Mouse (Mus musculus): ENCODE measurements around the gene Timp3.
"Not testable (repeated sequence)": the region's sequence is repeated elsewhere in the genome, so short reads cannot be mapped to it uniquely, and the experiment has no call there.

The Timp3 gene

DNA sequence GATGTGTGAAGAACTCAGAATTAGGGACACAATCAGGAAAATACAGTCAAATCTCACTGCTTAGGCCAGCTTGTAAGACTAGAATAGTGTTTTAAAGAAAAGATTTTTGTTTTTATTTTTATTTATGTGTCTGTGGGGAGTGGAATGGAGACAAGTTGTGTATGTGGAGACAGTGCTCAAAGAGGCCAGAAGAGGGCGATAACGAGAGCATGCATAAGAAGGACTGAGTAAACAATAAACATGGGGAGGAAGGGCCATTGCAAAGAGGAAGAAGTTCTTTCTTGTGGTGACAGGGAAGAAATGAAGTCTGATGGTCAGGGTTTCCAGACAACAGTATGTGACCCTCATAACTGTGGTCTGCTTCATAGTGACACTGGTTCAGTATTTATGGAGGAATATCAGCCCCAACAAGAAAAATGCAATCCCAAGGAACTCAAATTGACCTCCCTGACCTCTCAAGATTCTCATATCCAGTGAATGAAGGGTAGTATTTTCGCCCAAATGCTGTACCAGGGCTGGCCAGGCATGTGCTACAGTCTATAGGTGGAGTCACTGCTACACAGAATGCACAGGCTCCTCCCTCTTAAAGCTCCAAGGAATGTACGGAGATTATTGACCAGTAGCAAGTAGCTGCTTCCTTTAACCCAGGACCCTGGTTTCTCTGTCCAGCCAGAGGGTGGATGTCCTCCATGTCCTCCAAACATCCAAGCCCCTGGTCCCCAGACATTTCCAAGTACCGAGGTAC lies 56.8 kb downstream of the Timp3 start:
- DNase-seq = no peak

DNA sequence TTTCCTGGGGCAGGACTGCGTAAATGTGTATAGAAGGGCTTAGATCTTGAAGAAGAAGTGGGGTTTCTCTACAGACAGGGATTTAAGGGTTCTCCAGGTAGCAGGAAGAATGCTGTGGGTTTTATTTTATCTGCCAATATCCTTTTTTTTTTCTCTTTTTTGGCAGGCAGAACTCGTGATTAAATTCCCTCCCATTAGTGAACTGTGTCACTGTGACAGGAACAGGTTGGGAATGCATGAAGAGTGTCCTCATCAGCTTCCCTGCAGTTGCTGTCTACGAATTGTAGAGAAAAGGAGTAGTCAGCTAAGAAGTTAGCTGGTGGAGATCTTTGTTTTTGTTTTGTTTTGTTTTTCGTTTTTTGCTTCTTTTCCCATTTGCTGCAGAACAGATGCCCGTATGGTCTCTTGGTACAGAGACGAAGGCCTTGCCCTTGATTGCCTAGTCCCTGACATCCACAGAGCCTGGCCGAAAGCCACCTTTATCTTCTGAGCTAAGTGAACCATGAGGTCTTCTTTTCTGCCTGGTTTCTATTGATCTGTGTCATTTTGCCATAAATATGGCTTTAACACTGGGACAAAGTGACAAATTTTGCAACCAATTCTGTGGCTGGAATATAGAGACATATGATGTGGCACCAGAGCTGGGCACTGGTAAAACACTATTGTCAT lies 58.3 kb downstream of the Timp3 start:
- DNase-seq = no peak

DNA sequence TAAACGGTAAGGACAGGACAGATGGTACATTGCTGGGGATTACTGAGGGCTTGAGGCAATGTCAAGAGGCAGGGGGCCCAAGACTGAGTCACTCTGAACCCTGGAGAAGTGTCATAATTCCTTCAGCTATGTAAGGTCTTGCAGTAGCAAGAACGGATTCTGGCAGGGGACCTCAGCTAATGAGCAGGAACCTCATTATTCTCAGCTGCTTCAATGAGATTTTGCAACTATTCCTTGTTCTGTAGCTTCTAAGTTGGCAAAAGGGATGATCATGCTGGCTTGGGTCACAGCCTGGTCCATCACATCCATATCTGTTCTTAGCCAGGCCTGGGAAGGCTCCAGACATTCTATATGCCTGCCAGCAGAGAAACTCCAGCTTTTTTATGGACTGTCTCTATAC lies 59.0 kb downstream of the Timp3 start:
- no peak for DNase-seq

DNA sequence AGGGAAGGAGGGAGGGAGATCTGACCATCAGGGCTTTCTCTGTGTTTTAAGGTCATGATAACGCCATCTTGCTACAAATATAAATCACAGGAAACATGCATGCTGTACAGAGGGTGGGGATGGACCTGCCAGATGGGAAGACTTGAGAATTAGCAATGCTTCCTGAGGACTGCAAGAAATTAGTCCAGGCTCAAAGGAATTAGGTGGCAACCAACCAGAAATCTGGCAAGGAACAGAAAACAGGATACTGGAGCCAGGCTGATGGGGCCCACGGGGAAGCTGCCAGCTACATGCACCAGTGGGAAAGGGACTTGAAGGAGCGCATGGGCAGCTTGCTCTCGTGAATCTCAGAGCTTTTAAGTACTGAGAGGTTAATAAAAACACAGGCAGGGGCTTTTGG lies 59.5 kb downstream of the Timp3 start:
- no peak for DNase-seq

DNA sequence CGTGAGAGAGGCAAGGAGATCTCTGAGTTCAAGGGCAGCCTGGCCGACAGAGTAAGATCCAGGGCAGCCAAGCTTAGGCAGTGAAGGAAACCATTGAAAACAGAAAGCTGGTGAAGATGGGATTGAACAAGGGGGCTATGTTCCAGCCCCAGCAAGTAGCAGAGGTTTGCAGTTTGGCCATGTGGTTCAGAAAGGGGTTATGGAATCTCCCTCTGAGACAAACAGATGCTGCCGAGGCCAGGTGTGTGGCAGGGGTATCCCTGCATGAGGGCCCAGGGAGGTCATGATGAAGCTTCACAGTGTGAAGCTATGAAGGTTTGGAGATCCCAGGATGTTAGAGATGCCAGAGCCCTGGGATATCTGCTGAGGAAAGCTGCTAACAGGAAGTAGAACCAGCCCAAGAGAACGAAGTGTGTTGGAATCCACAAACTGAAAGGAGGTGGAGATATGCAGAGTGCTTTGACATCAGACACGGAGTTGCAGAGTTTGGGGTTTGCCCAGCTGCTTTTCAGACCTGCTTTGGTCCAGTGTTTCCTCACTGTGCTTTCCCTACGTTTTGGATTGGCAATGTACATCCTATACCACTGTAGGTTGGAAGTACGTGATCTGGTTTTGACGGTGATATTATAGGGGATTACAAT lies 63.6 kb downstream of the Timp3 start:
- DNase-seq = no peak

DNA sequence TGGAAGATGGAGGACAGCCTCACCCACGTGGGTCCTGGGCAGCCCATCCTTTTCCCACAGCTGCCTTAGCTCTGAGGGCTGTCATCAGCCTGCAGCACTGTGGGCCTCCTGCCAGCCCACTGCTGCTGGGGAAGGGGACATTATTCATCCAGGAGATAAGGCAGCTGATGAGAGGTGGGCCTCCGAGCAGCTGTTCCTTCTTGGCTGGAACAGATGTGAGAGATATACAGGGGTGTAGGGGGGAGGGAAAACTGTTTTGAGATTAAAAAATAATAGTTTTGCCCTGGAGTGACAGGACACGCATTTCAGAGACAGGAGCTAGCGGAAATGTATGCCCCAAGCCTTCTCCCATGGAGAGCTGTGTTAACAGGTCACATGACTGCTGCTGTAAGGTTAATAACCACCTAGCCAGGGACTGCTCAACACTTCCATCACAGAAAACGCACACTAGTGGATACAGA lies 65.5 kb downstream of the Timp3 start:
- no peak for DNase-seq

DNA sequence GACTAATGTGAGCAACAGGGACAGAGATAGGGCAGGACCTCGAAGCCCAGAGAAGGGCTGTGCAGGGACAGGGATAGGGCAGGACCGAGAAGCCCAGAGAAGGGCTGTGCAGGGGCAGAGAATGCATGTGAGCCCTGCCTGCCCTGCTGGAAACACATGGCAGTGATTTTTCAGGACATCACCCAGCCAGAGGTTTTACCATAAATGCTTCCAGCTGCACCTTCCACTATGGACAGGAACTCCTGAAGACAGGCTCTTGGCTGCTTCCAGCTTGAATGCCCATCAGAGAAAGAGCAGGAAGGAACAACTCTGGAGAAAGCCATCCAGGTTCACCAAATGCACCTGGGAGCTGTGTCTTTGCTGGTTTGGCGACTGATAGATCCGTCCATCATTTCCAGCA lies 67.2 kb downstream of the Timp3 start:
- DNase-seq = no peak

DNA sequence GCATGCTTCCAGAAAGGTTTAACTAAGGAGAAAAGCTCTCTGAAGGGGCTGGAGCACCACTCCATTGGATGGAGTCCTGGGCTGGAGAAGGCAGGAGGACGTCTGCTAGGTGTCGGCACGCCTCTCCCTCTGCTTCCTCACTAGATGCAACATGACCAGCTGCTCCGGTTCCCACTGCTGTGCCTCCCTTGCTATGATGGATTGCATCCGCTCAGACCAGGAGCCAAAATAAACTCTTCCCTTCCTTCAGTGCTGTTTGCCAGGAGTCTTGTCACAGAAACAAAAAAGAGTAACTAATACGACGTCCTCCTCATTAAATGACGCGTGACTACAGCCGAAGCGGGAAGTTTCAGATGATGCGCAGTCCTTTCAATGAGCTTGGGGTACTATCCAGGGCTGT lies 68.6 kb downstream of the Timp3 start:
- DNase-seq = no peak

DNA sequence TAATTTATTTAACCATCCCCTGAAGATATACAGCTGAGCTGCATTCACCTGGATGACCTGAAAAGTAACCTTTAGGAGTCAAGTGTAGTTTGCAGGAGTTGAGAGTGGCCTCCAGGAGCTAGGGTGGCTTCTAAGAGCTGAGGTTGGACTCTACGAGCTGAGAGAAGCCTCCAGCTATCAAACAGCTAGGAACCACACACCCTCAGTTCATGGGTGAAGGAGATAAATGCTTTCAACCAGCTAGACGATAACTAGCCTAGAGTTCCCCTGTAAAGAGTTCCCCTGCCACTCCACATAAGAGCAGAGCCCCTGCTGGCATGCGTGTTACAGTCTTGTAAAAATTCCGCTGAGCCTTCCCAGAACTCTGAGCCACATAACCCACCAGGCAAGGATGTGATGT lies 69.2 kb downstream of the Timp3 start:
- DNase-seq = no peak

DNA sequence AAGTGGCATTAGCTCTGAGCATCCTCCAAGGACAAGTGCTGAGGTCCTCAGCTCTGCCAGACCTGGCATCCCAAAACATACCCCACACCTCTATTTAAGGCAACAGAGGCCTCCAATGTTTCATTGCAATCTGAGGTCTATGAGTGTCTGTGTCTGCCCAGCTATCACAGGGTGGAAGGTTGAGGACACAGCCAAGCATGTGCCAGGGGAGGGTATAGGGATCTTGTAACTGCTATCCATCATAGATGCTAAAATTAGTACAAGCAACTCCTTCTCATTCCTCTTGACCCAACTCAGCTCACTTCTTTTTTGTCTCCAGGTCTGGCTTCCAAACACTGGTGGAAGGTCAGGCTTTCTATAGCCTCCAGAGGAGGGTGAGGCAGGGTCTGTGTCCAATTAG lies 71.4 kb downstream of the Timp3 start:
- DNase-seq = no peak

DNA sequence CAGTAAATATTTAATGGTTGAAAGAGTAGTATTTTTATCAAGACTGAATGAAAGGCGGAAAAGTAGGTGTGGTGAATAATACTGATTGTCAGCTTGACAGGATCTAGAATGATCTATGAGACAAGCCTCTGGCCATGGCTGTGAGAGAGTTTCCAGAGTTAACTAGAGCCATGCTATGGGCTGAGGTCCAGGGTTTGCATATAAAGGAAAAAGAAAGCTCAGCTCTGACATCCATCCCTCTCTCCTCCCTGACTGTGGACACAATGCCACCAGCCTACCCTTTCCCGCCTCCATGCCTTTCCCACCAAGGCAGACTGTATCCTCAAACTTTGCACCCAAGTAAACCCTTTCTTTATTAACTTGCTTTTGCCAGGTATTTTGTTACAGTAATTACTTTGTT lies 73.9 kb downstream of the Timp3 start:
- no peak for DNase-seq

DNA sequence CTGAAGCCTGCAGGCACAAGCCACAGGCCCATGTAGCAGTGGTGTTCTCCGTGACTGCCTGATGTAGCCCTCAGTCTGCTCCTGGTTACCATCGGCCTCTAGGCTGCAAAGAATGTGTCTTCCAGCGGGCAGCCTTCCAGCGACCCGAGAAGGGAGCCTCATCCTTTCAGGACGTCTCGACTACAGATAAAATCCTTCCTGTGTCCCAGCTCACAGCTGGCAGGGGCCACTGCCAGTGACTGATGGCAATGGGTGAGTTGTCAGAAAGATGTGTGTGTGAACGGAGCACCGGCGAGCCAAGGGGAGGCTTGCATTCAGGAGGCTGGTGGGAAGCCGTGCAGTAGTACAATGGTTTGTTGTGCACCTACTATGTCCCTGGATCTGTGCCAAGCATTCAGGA lies 75.7 kb downstream of the Timp3 start:
- DNase-seq = peak; percentile 35

DNA sequence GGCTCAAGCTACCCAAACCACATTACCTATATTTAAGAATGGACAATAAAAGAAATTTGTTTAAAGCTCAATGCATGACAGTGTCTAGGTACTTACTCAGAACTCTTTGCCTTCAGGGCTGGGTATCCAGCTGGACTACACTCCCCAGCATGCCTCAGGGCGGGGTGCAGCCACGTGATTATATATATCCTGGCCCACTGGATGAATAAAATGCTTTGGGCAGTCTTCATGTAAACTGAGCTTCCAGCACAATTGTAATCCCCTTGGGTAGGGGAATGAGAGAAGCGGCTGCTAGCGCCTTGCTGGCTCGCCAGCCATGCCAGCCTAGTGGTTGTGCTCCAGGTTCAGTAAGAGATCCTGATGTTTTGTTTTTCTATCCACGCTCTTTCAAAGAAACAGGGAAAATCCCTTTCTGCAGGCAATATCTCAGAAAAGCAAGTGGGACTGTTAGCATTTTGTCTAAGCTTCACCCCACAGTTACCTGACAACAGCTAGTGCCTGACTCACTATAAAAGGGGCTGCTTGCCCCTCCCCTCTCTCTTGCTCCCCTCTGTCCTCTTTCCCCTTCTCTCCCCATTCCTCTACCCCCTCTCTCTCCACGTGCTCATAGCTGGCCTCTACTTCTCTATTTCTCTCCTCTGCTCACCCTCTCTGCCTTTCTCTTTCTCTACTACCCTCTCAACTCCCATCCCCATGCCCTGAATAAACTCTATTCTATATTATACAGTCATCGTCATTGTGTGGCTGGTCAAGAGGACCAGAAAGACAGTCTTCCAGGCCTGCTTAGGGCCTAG lies 76.4 kb downstream of the Timp3 start:
- DNase-seq = no peak

DNA sequence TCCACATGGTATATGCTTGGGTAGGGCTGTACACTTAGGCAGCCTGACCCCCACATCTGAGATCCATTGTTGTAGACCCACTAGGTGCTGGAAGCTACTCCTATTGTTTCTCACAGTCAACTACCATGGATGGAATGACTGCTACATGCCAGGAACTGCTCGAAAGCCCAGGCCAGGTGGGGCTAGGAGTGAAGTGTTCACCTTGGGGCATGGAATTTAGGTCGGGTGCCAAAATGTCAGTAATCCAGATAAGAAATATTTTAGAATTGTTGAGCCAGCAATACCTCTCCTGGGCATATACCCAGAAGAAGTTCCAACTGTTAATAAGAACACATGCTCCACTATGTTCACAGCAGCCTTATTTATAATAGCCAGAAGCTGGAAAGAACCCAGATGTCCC lies 78.6 kb downstream of the Timp3 start:
- DNase-seq = not testable (repeated sequence)

DNA sequence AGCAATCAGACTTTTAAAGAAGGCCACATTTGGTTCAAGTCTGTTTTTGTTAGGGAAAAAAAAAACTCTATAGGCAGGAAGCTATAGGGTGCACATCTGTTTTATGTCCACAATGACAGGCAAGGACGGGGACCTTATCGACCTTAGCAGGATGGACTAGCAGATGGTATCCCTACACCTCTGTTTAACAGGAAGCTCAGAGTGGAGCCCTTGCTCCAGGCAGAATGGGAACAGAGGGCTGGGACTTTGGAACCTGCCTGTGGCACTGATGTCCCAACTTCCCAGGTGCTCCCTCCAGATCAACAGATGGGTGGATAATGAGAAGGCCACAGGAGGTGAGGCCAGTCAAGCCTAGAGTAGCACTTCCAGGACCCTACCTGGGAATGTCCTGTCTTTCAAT lies 80.5 kb downstream of the Timp3 start:
- no peak for DNase-seq

DNA sequence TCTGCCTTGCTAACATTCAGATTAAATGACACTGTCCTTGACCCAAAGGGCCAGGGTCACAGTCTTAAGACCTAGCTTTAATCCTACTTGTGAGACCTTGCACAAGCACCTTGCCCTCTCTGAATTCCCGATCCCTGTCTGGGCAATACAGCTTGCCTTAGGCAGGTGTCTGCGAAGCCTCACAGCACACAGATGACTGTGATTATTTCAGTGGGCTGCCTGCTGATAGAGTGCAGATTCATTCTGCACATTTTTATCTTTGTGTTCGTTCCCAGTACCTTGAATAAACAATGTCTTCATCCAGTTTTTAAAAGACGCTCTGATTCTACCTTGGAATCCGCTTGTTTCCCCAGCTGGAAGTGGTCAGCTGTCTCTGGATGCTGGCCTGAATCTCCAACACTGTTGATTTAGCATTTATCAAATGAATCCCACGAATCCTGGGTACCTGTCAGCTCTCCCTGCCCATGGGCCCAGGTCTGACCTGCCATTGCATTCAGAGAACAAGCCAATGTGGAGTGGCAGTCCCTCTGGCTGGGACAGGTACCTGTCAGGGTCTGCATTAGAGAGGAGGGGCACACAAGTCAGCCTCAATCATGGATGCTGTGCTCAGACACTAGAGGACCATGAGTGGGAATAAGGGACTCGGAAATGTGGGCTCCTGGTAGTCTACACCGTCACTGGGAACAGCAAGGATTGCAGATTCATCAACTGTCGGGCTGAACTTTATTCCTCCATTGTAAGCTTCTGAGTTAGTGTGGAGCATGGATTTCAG lies 81.2 kb downstream of the Timp3 start:
- DNase-seq = no peak

DNA sequence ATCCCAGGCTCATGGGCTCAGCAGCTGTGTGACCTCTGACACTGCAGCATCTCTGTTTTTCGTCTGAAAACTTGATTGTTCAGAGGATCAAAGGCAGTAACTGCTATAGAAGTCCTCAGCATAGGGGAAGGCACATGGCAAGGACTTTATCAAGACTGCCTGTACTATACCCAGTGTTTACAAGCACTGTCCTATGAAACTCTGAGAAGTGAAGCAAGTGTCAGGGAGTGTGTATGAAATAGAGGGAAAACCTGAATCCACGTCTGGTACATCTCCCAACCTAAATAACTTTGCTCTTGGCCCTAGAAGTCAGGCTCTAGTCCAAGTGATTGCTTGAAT lies 81.7 kb downstream of the Timp3 start:
- no peak for DNase-seq

DNA sequence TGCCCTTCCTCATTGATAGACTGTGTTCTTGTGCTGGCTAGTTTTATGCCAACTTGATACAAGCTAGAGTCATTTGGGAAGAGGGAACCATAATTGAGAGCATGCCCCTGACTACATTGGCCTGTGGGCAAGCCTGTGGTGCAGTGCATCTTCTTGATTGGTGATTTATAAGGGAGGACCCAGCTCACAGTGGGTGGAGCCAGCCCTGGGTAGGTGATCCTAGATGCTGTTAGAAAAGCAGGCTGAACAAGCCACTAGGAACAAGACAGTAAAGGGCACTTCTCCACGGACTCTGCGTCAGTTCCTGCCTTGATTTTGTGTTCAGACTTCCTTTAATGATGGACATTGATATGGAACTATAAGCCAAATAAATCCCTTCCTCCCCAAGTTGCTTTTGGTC lies 84.5 kb downstream of the Timp3 start:
- DNase-seq = no peak

DNA sequence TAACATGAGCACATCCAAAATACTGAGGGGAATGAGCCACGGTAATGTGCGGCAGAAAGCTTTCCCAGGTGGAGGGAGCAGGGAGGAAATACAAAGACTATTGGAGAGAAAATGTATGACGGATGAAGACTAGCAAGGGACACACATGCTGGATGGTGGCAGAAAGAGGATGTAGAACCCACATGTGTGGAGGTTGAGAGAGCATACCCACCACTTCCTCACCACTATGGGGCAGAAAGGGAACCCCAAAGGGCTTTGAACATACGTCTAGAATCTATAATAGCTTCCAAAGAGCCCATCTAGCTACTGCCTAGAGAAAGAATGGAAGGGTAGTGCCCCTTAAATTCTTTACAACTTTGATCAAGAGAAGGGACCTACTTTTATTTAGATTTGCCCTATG lies 85.5 kb downstream of the Timp3 start:
- no peak for DNase-seq

DNA sequence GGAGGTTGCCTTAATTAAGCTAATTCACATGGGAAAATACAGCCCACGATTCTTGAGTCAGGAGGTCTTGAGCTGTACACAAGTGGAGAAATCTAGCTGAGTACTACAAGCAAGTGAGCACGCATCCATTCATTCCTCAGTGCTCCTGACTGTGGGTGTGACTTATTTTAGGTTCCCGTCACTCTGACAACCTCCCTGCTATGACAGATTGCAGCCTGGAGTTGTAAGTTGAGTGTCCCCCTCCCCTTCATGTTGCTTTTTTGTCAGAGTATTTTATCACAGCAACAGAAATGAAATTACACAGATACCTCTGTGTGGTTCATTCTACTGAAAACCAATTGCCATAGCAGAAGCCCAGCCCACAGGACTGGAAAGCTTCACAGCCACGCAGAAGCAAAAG lies 86.1 kb downstream of the Timp3 start:
- DNase-seq = no peak

DNA sequence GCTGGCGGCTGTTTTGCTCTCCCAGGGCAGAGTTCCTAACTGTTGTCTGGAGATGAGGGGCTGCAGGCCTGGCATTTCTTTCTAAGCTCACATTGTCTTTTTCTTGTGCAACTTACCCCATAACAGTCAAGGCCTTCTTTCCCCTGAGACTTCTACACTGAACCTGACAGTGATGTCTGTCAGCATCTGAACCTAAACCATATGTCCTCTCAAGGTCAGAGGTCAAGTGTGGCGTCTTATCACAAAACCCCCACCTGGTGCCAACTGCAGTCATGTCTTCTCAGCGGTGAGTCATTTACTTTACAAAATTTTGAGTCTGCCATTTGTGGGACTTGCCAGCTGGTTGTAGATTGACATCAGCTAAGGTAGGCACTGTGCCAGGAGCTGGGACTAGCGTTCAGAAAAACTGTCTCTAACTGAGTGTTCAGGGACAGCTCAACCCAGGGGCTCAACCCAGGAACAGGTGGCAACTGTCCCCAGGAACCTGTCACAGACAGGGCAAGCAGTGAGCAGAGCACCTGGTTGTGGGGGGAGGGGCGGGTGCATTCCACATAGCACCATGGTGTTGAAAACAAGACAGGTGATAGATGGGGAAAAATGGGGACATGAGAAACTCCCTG lies 87.8 kb downstream of the Timp3 start:
- peak; percentile 49 for DNase-seq

DNA sequence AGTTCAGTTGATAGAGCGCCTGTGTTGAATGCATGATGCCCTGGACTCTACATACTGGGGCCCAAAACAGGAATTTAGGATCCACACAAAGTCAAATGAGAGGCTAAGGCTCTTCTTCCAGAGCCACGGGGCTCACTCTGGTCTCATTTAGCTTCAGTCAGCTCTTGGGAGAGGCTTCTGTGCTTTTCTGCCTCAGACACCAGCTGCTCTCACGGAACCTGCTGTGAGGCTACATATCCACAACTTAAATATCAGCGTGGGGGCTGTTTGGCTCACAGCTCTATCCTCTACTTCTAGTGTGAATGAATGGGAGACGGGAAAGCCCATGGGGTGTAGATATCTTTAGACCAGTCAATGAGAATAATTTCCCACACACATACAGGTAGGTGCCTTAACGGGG lies 88.6 kb downstream of the Timp3 start:
- DNase-seq = peak; percentile 45
